Mouse (Mus musculus) hindbrain, embryonic 11.5 days (tissue): ENCODE results near the gene Tbc1d24. TPM values are rescaled to one million over a fixed set of nuclear protein-coding genes. Genes with fewer than 3 reads are reported as not detected.

Experiments
- ATAC-seq: fragments of 200-750 bp; cut with Nextera tagmentation; 2 replicates; pipeline ENCODE4 v1.8.0; 2017; ENCODE audit warnings: mild to moderate bottlenecking, moderate TSS enrichment, moderate library complexity; ENCODE audit not compliant: low FRiP score
- DNase-seq: peaks from one replicate; pipeline ENCODE4 v3.0.0-alpha.2; 2015; ENCODE audit warnings: low spot score
- H3K27ac ChIP-seq: fragments of 300-500 bp; sonication (generic); 2 replicates; pipeline ENCODE4 v1.5.1; 2014; ENCODE audit warnings: mild to moderate bottlenecking, low read depth, low read length
- H3K27me3 ChIP-seq: fragments of 300-500 bp; sonication (generic); 2 replicates; pipeline ENCODE4 v1.6.1; 2014; ENCODE audit warnings: mild to moderate bottlenecking, low read length, moderate library complexity, mixed read lengths; ENCODE audit not compliant: control insufficient read depth, insufficient read depth
- H3K36me3 ChIP-seq: fragments of 300-500 bp; sonication (generic); 2 replicates; pipeline ENCODE4 v1.6.1; 2014; ENCODE audit warnings: mild to moderate bottlenecking, low read length, moderate library complexity, mixed read lengths; ENCODE audit not compliant: control insufficient read depth, insufficient read depth
- H3K4me1 ChIP-seq: fragments of 300-500 bp; sonication (generic); replicated peaks from 2 replicates; pipeline ENCODE4 v1.6.1; 2014; ENCODE audit warnings: low read length, mixed read lengths; ENCODE audit not compliant: control insufficient read depth, insufficient read depth
- H3K4me2 ChIP-seq: fragments of 300-500 bp; sonication (generic); replicated peaks from 2 replicates; pipeline ENCODE4 v1.6.1; 2014; ENCODE audit warnings: mild to moderate bottlenecking, low read depth, low read length
- H3K4me3 ChIP-seq: fragments of 300-500 bp; sonication (generic); 2 replicates; pipeline ENCODE4 v1.5.1; 2014; ENCODE audit warnings: low read depth, low read length
- H3K9ac ChIP-seq: fragments of 300-500 bp; sonication (generic); 2 replicates; pipeline ENCODE4 v1.6.1; 2014; ENCODE audit warnings: low read depth, low read length
- H3K9me3 ChIP-seq: fragments of 300-500 bp; sonication (generic); 2 replicates; pipeline ENCODE4 v1.6.1; 2016; ENCODE audit warnings: low read length; ENCODE audit not compliant: control insufficient read depth
- WGBS: fragments of 180-500 bp; shearing (Covaris S2); extraction: QIAGEN DNeasy Blood & Tissue Kit; methylation state at CpG from one replicate; pipeline ENCODE4 v1.1.7; 2014; 5-methylcytosine and 5-hydroxymethylcytosine counted together
- polyA plus RNA-seq: library from polyadenylated mRNA; unstranded; fragments of >200 nt; fragmentation: Nextera tagmentation; extraction: Ambion mirVana; gene quantifications from 2 replicates; pipeline ENCODE4 v1.2.1, GENCODE M21; 2014

Gene Tbc1d24
- polyA plus RNA-seq, 1 experiment from 2014 or later, result 6.3 TPM

- ATAC-seq, result no peak
- Histone ChIP-seq H3K4me3 (no peak overlapping the region), H3K27ac (no peak overlapping the region), H3K9me3 (no peaks in the 10 kb centered on the region), H3K36me3 (no peaks in the 10 kb centered on the region), H3K4me2 (no peak overlapping the region), H3K9ac (no peak overlapping the region), H3K27me3 (no peaks in the 10 kb centered on the region), H3K4me1 (no peaks in the 10 kb centered on the region)
- DNase-seq, result peak; percentile 83
- WGBS, result 5% methylated on average over 3 of the region's 3 CpGs
These were observed 31.9 kb downstream of the Tbc1d24 start for GRCm38 (mm10) chr17:24173423-24173822.

GRCm38 (mm10) chr17:24171738-24172137 lies 33.6 kb downstream of the Tbc1d24 start:
- DNase-seq (no peak), ATAC-seq (no peak)
- Histone ChIP-seq H3K27ac (no peak overlapping the region), H3K4me3 (no peak overlapping the region), H3K9ac (no peak overlapping the region), H3K27me3 (no peaks in the 10 kb centered on the region), H3K4me2 (no peak overlapping the region), H3K9me3 (no peaks in the 10 kb centered on the region), H3K4me1 (peaks cover 7% of the 10 kb centered on the region; the same call in 1 of the 2 replicates), H3K36me3 (no peaks in the 10 kb centered on the region)
- WGBS, result 85% methylated on average over 4 of the region's 4 CpGs

DNA sequence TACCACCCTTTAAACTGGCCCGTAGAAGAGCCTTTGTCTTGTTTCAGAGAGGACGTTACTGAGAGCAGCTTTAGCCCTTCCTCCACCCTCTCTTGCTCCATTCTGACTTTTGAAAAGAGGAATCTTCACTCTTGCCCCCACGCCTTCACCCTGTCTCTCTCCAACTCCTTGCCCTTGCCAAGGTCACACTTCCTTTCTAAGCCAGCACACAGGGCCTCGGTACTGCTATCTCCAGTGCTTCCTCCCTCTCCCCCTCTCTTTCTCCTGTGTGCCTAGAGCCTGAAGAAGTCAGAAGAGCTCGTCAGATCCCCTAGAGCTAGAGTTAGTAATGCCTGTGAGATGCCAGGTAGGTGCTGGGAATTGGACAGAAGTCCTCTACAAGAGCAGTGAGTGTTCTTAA lies 34.6 kb downstream of the Tbc1d24 start:
- no peak overlapping the region for H3K4me3 ChIP-seq
- peaks cover 7% of the 10 kb centered on the region; the same call in 1 of the 2 replicates for H3K4me1 ChIP-seq
- 80% methylated on average over 5 of the region's 5 CpGs for WGBS
- H3K9ac ChIP-seq, result no peak overlapping the region
- ATAC-seq, result no peak
- H3K4me2 ChIP-seq, result no peak overlapping the region
- H3K27me3 ChIP-seq, result no peaks in the 10 kb centered on the region
- H3K9me3 ChIP-seq, result no peaks in the 10 kb centered on the region
- no peak for DNase-seq
- H3K36me3 ChIP-seq, result no peaks in the 10 kb centered on the region
- no peak overlapping the region for H3K27ac ChIP-seq

DNA sequence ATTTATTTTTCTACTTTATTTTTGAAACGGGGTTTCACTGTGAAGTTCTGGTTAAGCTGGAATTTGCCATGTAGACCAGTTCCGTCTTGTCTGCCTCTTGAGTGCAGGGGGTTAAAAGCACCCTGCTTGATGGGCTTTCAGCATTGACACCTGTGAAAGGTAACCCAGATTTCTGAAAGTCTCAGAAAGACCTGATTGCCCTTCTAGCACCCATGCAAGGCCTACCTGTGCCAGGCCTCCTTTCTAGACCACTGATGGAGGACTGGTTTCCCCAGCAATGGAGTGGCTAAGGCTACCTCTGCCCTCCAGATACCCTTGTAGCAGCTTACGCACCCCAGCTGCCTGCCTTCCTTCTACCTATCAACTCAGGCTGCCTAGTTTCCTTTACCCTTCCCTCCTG lies 35.2 kb downstream of the Tbc1d24 start:
- Histone ChIP-seq H3K4me1 (peaks cover 7% of the 10 kb centered on the region; the same call in 1 of the 2 replicates), H3K27me3 (no peaks in the 10 kb centered on the region), H3K9me3 (no peaks in the 10 kb centered on the region), H3K9ac (0 out of 2 replicates have a peak overlapping the region, but pooled peaks have one; percentile 8), H3K4me2 (peak overlapping the region; percentile 50), H3K27ac (no peak overlapping the region), H3K36me3 (no peaks in the 10 kb centered on the region), H3K4me3 (peak overlapping the region; percentile 87)
- WGBS, result 72% methylated on average over 3 of the region's 3 CpGs
- no peak for DNase-seq
- ATAC-seq, result no peak

- peak within 1 kb of the TSS; percentile 88 for H3K9ac ChIP-seq
- H3K4me1 ChIP-seq, result peaks cover 7% of the 10 kb centered on the region; the same call in 1 of the 2 replicates
- DNase-seq (peak; percentile 96), ATAC-seq (peak; percentile 91)
- peak within 1 kb of the TSS; percentile 94 for H3K27ac ChIP-seq
- WGBS, result under 1% methylated on average over 58 of the region's 58 CpGs
- H3K4me2 ChIP-seq, result peak within 1 kb of the TSS; percentile 56
- H3K4me3 ChIP-seq, result peak within 1 kb of the TSS; percentile 87
- no peaks in the 10 kb centered on the region for H3K27me3 ChIP-seq
- H3K9me3 ChIP-seq, result no peaks in the 10 kb centered on the region
- no peaks in the 10 kb centered on the region for H3K36me3 ChIP-seq
These were observed 35.9 kb downstream of the Tbc1d24 start, which contains the start of gene Atp6v0c for GRCm38 (mm10) chr17:24169317-24170065. Gene Atp6v0c (minus strand): TSS chr17:24169702.

GRCm38 (mm10) chr17:24168590-24169277 lies 36.6 kb downstream of the Tbc1d24 start:
- DNase-seq, result peak; percentile 82
- WGBS, result under 1% methylated on average over 40 of the region's 41 CpGs
- Histone ChIP-seq H3K9me3 (no peaks in the 10 kb centered on the region), H3K9ac (peak overlapping the region; percentile 88), H3K36me3 (no peaks in the 10 kb centered on the region), H3K4me1 (peaks cover 7% of the 10 kb centered on the region; the same call in 1 of the 2 replicates), H3K4me2 (peak overlapping the region; percentile 56), H3K27ac (peak overlapping the region; percentile 94), H3K4me3 (peak overlapping the region; percentile 87), H3K27me3 (no peaks in the 10 kb centered on the region)
- ATAC-seq, result peak; percentile 71

- H3K36me3 ChIP-seq, result no peaks in the 10 kb centered on the region
- H3K4me1 ChIP-seq, result peaks cover 8% of the 10 kb centered on the region
- no peaks in the 10 kb centered on the region for H3K27me3 ChIP-seq
- ATAC-seq (no peak), DNase-seq (no peak)
- H3K4me2 ChIP-seq, result peak overlapping the region; percentile 56
- H3K9me3 ChIP-seq, result no peaks in the 10 kb centered on the region
- no peak overlapping the region for H3K27ac ChIP-seq
- peak overlapping the region; percentile 87 for H3K4me3 ChIP-seq
- 57% methylated on average over 7 of the region's 7 CpGs for WGBS
- peak overlapping the region; percentile 88 for H3K9ac ChIP-seq
These were observed 37.4 kb downstream of the Tbc1d24 start for GRCm38 (mm10) chr17:24167891-24168505.

DNA sequence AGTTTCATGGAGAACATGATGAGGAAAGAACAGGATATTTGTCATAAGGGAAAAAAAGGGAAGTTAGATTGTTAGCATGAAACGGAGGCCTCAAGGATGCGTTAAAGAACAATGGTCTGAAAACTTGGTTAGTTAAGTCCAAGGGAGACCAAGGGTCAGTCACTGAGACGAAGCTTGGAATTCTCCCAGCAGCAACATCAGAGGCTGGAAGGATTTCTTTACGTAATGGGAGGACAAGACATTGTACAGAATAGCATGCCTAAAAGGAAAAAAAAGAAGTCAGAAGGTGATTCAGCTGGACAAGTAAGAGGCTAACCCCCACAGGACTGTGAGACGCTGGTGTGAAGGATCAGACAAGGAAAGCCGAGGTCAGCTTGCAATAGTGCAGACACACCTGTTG lies 38.2 kb downstream of the Tbc1d24 start:
- ATAC-seq, result no peak

More for the DNA sequence above, 38.2 kb downstream of the Tbc1d24 start:
- Histone ChIP-seq H3K27ac (no peak overlapping the region), H3K9me3 (no peaks in the 10 kb centered on the region), H3K27me3 (no peaks in the 10 kb centered on the region), H3K4me1 (peaks cover 11% of the 10 kb centered on the region), H3K4me3 (no peak overlapping the region), H3K4me2 (no peak overlapping the region), H3K9ac (no peak overlapping the region), H3K36me3 (no peaks in the 10 kb centered on the region)
- no peak for DNase-seq
- WGBS, result 94% methylated on average over 6 of the region's 6 CpGs
